Mouse (Mus musculus): ENCODE measurements around the gene 1700003E16Rik. TPM values are rescaled to one million over a fixed set of nuclear protein-coding genes. Genes with fewer than 3 reads are reported as not detected.

Gene 1700003E16Rik
- polyA plus RNA-seq (2015; fragmentation: Nextera tagmentation; extraction: Ambion mirVana), result 4.3 and 6.0 TPM in 2 replicates

GRCm38 (mm10) chr6:83156259-83156684 lies at the start of gene 1700003E16Rik, which contains the start of gene Wdr54:
Gene 1700003E16Rik, plus strand, starts transcription at chr6:83156404.
Gene Wdr54, minus strand, starts transcription at chr6:83156397.
- H3K4me2 ChIP-seq, result peak within 1 kb of the TSS; percentile 80
- H3K27ac ChIP-seq, result peak within 1 kb of the TSS; percentile 40; the same call in 1 of the 2 replicates
- WGBS, result under 1% methylated on average over 32 of the region's 32 CpGs
- peak within 1 kb of the TSS; percentile 61 for H3K4me3 ChIP-seq
- peak within 1 kb of the TSS; percentile 76 for H3K9ac ChIP-seq
- peaks cover 15% of the 10 kb centered on the region for H3K27me3 ChIP-seq
- ATAC-seq (ENCODE audit: low FRiP score), result peak; percentile 90
- peaks cover 19% of the 10 kb centered on the region for H3K36me3 ChIP-seq
- H3K4me1 ChIP-seq (replicated peaks), result peaks cover 38% of the 10 kb centered on the region
- H3K9me3 ChIP-seq, result no peaks in the 10 kb centered on the region

GRCm38 (mm10) chr6:83107566-83108400 lies 48.4 kb upstream of the 1700003E16Rik start:
- Histone ChIP-seq H3K27ac (peak overlapping the region; percentile 88; the same call in 1 of the 2 replicates), H3K4me3 (peak overlapping the region; percentile 83)

GRCm38 (mm10) chr6:83108762-83109668 lies 47.2 kb upstream of the 1700003E16Rik start, which contains the start of gene Mrpl53:
Gene Mrpl53, plus strand, starts transcription at chr6:83109040.
- Histone ChIP-seq H3K4me3 (peak within 1 kb of the TSS; percentile 83), H3K4me2 (peak within 1 kb of the TSS; percentile 82), H3K27ac (peak within 1 kb of the TSS; percentile 88), H3K27me3 (no peaks in the 10 kb centered on the region), H3K4me1 (replicated peaks) (peaks cover 29% of the 10 kb centered on the region), H3K9me3 (no peaks in the 10 kb centered on the region), H3K36me3 (peaks cover 23% of the 10 kb centered on the region), H3K9ac (peak within 1 kb of the TSS; percentile 89)
- WGBS, result under 1% methylated on average over 76 of the region's 76 CpGs
- ATAC-seq (ENCODE audit: low FRiP score), result peak; percentile 90

More at GRCm38 (mm10) chr6:83107566-83108400, 48.4 kb upstream of the 1700003E16Rik start:
- no peak for ATAC-seq (ENCODE audit: low FRiP score)
- H3K4me1 ChIP-seq (replicated peaks), result peaks cover 38% of the 10 kb centered on the region
- peaks cover 23% of the 10 kb centered on the region for H3K36me3 ChIP-seq
- peaks cover 3% of the 10 kb centered on the region; the same call in 1 of the 2 replicates for H3K27me3 ChIP-seq
- 33% methylated on average over 13 of the region's 13 CpGs for WGBS
- peak overlapping the region; percentile 89 for H3K9ac ChIP-seq
- H3K4me2 ChIP-seq, result peak overlapping the region; percentile 82
- H3K9me3 ChIP-seq, result no peaks in the 10 kb centered on the region

- Histone ChIP-seq H3K4me2 (no peak overlapping the region), H3K9ac (no peak overlapping the region), H3K9me3 (no peaks in the 10 kb centered on the region), H3K27ac (no peak overlapping the region), H3K27me3 (no peaks in the 10 kb centered on the region), H3K4me3 (no peak overlapping the region), H3K4me1 (replicated peaks) (peaks cover 47% of the 10 kb centered on the region), H3K36me3 (peaks cover 13% of the 10 kb centered on the region)
- 92% methylated on average over 4 of the region's 4 CpGs for WGBS
- ATAC-seq (ENCODE audit: low FRiP score), result no peak
These were observed 44.6 kb upstream of the 1700003E16Rik start for GRCm38 (mm10) chr6:83111510-83112136.

- Histone ChIP-seq H3K36me3 (peaks cover 33% of the 10 kb centered on the region), H3K27me3 (no peaks in the 10 kb centered on the region), H3K4me1 (replicated peaks) (peaks cover 55% of the 10 kb centered on the region), H3K4me2 (peak within 1 kb of the TSS; percentile 99), H3K9ac (peak within 1 kb of the TSS; percentile 94), H3K4me3 (peak within 1 kb of the TSS; percentile 88), H3K27ac (peak within 1 kb of the TSS; percentile 89), H3K9me3 (no peaks in the 10 kb centered on the region)
- WGBS, result 2% methylated on average over 48 of the region's 58 CpGs
- ATAC-seq (ENCODE audit: low FRiP score), result peak; percentile 89
These were observed 41.1 kb upstream of the 1700003E16Rik start, which contains the start of gene Mogs for GRCm38 (mm10) chr6:83115011-83115671. Gene Mogs, plus strand, starts transcription at chr6:83115496.

- Histone ChIP-seq H3K36me3 (peaks cover 30% of the 10 kb centered on the region), H3K9ac (peak overlapping the region; percentile 94), H3K4me1 (replicated peaks) (peaks cover 56% of the 10 kb centered on the region), H3K27me3 (no peaks in the 10 kb centered on the region), H3K4me3 (peak overlapping the region; percentile 88), H3K4me2 (peak overlapping the region; percentile 99), H3K9me3 (no peaks in the 10 kb centered on the region), H3K27ac (peak overlapping the region; percentile 89)
- peak; percentile 63 for ATAC-seq (ENCODE audit: low FRiP score)
- WGBS, result 1% methylated on average over 36 of the region's 48 CpGs
These were observed 40.4 kb upstream of the 1700003E16Rik start for GRCm38 (mm10) chr6:83115682-83116372.

- H3K27me3 ChIP-seq, result no peaks in the 10 kb centered on the region
- H3K27ac ChIP-seq, result peak overlapping the region; percentile 89
- peak overlapping the region; percentile 94 for H3K9ac ChIP-seq
- peaks cover 56% of the 10 kb centered on the region for H3K4me1 ChIP-seq (replicated peaks)
- peaks cover 29% of the 10 kb centered on the region for H3K36me3 ChIP-seq
- peak overlapping the region; percentile 99 for H3K4me2 ChIP-seq
- WGBS, result 83% methylated on average over 11 of the region's 11 CpGs
- ATAC-seq (ENCODE audit: low FRiP score), result no peak
- H3K9me3 ChIP-seq, result no peaks in the 10 kb centered on the region
- H3K4me3 ChIP-seq, result peak overlapping the region; percentile 88
These were observed 39.6 kb upstream of the 1700003E16Rik start for GRCm38 (mm10) chr6:83116373-83117164.

GRCm38 (mm10) chr6:83117165-83117438 lies 39.1 kb upstream of the 1700003E16Rik start:
- Histone ChIP-seq H3K4me2 (peak overlapping the region; percentile 99), H3K4me3 (peak overlapping the region; percentile 88; the same call in 1 of the 2 replicates), H3K9me3 (no peaks in the 10 kb centered on the region), H3K4me1 (replicated peaks) (peaks cover 61% of the 10 kb centered on the region), H3K9ac (peak overlapping the region; percentile 94), H3K27ac (no peak overlapping the region; the same call in 1 of the 2 replicates), H3K36me3 (peaks cover 29% of the 10 kb centered on the region), H3K27me3 (no peaks in the 10 kb centered on the region)
- no peak for ATAC-seq (ENCODE audit: low FRiP score)
- WGBS, result 89% methylated on average over 4 of the region's 4 CpGs

- peak overlapping the region; percentile 94 for H3K9ac ChIP-seq
These were observed 38.6 kb upstream of the 1700003E16Rik start for GRCm38 (mm10) chr6:83117616-83118015.

GRCm38 (mm10) chr6:83118369-83118768 lies 37.8 kb upstream of the 1700003E16Rik start:
- no peaks in the 10 kb centered on the region for H3K9me3 ChIP-seq
- no peak overlapping the region for H3K4me3 ChIP-seq
- H3K9ac ChIP-seq, result no peak overlapping the region
- no peak overlapping the region for H3K27ac ChIP-seq
- WGBS, result 82% methylated on average over 11 of the region's 11 CpGs
- H3K4me2 ChIP-seq, result no peak overlapping the region
- H3K4me1 ChIP-seq (replicated peaks), result peaks cover 74% of the 10 kb centered on the region
- H3K27me3 ChIP-seq, result no peaks in the 10 kb centered on the region
- no peak for ATAC-seq (ENCODE audit: low FRiP score)
- H3K36me3 ChIP-seq, result peaks cover 29% of the 10 kb centered on the region

More at GRCm38 (mm10) chr6:83117616-83118015, 38.6 kb upstream of the 1700003E16Rik start:
- WGBS, result 93% methylated on average over 13 of the region's 13 CpGs
- Histone ChIP-seq H3K36me3 (peaks cover 29% of the 10 kb centered on the region), H3K27me3 (no peaks in the 10 kb centered on the region), H3K27ac (no peak overlapping the region), H3K9me3 (no peaks in the 10 kb centered on the region), H3K4me2 (no peak overlapping the region), H3K4me3 (peak overlapping the region; percentile 88; the same call in 1 of the 2 replicates), H3K4me1 (replicated peaks) (peaks cover 66% of the 10 kb centered on the region)
- ATAC-seq (ENCODE audit: low FRiP score), result no peak

All from hindbrain, embryonic 13.5 days (tissue).